Mouse (Mus musculus) spleen, adult 10 weeks (tissue): ENCODE measurements around the gene Slc1a5. TPM values are rescaled to one million over a fixed set of nuclear protein-coding genes. Genes with fewer than 3 reads are reported as not detected.

Source experiments
- polyA plus RNA-seq: library from polyadenylated mRNA; stranded (reverse); fragments of 350-450 nt; fragmentation: Illumina TruSeq; extraction: RNeasy Lipid Tissue Mini Kit (QIAGEN cat#74804); gene quantifications from one replicate; pipeline ENCODE4 v1.2.3, GENCODE M21; 2015; ENCODE audit warnings: low replicate concordance; ENCODE audit not compliant: insufficient read depth

The Slc1a5 gene
- 164 TPM for polyA plus RNA-seq

GRCm38 (mm10) chr7:16780825-16781554, at the start of gene Slc1a5:
Gene Slc1a5 (plus strand): TSS chr7:16781340.

GRCm38 (mm10) chr7:16738073-16738696, 43.0 kb upstream of the Slc1a5 start, which contains the start of gene Ap2s1:
Gene Ap2s1 (plus strand): TSS chr7:16738410.

DNA sequence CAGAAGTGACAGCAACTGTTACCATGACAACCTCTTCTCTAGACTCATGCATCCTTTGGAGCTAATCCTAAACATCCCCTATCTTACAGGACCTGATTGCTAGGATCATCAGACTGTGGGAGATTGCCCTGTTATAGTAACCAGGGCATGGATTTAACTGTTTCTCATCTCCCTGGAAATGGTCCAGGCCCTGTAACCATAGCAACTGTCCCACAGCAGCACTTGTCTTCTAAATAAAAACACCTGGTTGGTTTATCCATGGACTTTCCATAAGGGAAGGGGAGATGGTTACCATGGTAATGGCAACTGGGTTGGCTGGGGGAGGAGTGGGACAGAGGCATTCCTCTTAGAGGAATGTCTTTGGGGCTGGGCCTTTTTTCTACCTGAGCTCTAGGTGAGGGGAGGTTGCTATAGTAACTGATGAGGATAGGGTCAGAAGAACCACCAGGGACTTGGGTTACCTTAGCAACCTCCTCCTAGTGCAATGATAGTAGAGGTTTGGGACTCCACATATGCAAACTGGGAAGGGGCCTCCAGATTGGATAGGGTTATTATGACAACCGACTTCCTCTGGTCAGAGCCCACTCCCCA, 34.3 kb downstream of the Slc1a5 start, which contains the start of gene Strn4:
Gene Strn4, plus strand, starts transcription at position 539 of the 591 bp plus-strand sequence.

GRCm38 (mm10) chr7:16816475-16817122, 35.5 kb downstream of the Slc1a5 start, which contains the start of gene Fkrp:
Gene Fkrp (minus strand): TSS chr7:16816732.

DNA sequence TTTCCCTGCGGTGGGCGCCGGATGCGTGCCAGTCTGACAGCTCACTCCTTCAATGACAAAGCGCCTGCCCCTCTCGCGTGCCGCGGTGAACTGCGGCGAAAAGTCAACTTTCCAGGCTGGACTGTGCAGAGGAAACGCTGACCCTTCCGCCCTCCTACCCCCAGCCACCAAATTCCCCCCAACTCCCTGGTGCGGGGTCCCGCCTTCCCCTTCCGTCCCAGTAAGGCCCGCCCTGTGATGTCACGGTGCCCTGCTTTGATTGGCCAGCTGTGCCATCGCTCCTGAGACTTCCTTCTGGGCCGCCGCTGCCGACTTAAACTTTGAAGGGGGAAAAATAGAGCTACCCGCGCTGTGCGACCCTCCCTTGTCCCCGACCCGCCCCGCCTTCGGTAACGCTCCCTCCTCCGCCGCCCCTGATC, 61.5 kb downstream of the Slc1a5 start, which contains the start of gene Prkd2:
Gene Prkd2, plus strand, starts transcription at position 258 of the 419 bp plus-strand sequence.

Other genes with a start within 250 kb of the Slc1a5 start
- gene Arhgap35, start 166.3 kb upstream of the Slc1a5 start, polyA plus RNA-seq: 12.9 TPM
- gene Ceacam15, start 105.6 kb upstream of the Slc1a5 start, polyA plus RNA-seq: not detected
- not detected for gene Ceacam9, start 59.4 kb upstream of the Slc1a5 start, polyA plus RNA-seq
- gene Ap2s1, start 42.9 kb upstream of the Slc1a5 start, polyA plus RNA-seq: 119 TPM
- 59.6 TPM for gene Strn4, start 34.5 kb downstream of the Slc1a5 start, polyA plus RNA-seq
- 19.8 TPM for gene Fkrp, start 35.4 kb downstream of the Slc1a5 start, polyA plus RNA-seq
- 58.1 TPM for gene Prkd2, start 61.6 kb downstream of the Slc1a5 start, polyA plus RNA-seq
- gene Dact3, start 94.0 kb downstream of the Slc1a5 start, polyA plus RNA-seq: 2.7 TPM
- gene Gng8, start 110.4 kb downstream of the Slc1a5 start, polyA plus RNA-seq: 2.4 TPM
- gene Ptgir, start 125.2 kb downstream of the Slc1a5 start, polyA plus RNA-seq: 5.6 TPM
- 168 TPM for gene Calm3, start 142.8 kb downstream of the Slc1a5 start, polyA plus RNA-seq
- gene Pnmal2, start 163.3 kb downstream of the Slc1a5 start, polyA plus RNA-seq: 1.5 TPM
- gene Pnmal1, start 178.3 kb downstream of the Slc1a5 start, polyA plus RNA-seq: not detected
- 3.1 TPM for gene Gm42372, start 201.7 kb downstream of the Slc1a5 start, polyA plus RNA-seq
- 1.6 TPM for gene Ccdc8, start 211.4 kb downstream of the Slc1a5 start, polyA plus RNA-seq
- 82.6 TPM for gene Ppp5c, start 246.6 kb downstream of the Slc1a5 start, polyA plus RNA-seq